Mouse (Mus musculus): ENCODE measurements around the gene Taf8. TPM values are rescaled to one million over a fixed set of nuclear protein-coding genes. Genes with fewer than 3 reads are reported as not detected.

The Taf8 gene
- polyA plus RNA-seq, 1 experiment from 2014 or later: 23.5 TPM

DNA sequence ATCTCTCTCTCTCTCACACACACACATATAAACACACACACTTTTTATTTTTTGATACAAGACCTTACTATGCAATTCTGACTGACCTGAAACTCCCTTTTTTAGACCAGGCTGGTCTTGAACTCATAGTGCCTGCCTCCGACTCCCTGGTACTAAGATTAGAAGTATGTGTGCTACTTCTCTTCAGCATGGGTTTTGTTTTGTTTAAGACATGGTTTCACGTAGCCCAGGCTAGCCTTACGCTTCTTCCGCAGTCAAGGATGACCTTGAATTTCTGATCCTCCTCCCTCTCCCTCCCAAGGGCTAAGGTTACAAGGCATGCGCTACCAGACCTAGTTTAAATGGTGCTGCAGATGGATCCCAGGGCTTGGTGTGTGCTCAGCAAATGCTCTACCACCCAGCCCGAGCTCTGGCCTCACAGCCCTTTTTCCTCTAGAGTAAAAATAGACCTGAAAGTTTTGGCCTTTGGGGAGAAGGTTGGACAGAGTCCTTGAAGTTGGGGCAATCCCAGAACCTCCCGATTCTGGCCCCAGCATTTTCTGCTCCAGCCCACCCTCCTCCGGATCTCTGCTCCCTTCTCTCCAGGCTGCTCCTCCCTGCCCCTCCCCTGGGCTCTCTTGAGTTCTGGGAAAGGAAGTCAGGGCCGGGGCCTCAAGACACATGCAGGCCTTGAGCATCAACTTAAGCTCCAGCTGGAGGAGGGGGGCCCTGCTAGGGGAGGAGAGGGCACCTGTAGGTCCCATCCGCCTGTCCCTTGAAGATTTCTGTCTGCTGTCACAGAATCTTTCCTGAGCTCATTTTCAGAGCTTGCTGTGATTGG lies 11.1 kb upstream of the Taf8 start:
- no peak overlapping the region for H3K4me2 ChIP-seq
- H3K27me3 ChIP-seq: no peaks in the 10 kb centered on the region
- WGBS: 79% methylated on average over 10 of the region's 10 CpGs
- H3K27ac ChIP-seq: no peak overlapping the region
- no peak overlapping the region for H3K4me3 ChIP-seq
- H3K9ac ChIP-seq: no peak overlapping the region
- H3K4me1 ChIP-seq (replicated peaks): peaks cover 4% of the 10 kb centered on the region; the same call in 1 of the 2 replicates
- no peaks in the 10 kb centered on the region; the same call in 1 of the 2 replicates for H3K9me3 ChIP-seq
- H3K36me3 ChIP-seq: no peaks in the 10 kb centered on the region
- ATAC-seq (ENCODE audit: low FRiP score): no peak

DNA sequence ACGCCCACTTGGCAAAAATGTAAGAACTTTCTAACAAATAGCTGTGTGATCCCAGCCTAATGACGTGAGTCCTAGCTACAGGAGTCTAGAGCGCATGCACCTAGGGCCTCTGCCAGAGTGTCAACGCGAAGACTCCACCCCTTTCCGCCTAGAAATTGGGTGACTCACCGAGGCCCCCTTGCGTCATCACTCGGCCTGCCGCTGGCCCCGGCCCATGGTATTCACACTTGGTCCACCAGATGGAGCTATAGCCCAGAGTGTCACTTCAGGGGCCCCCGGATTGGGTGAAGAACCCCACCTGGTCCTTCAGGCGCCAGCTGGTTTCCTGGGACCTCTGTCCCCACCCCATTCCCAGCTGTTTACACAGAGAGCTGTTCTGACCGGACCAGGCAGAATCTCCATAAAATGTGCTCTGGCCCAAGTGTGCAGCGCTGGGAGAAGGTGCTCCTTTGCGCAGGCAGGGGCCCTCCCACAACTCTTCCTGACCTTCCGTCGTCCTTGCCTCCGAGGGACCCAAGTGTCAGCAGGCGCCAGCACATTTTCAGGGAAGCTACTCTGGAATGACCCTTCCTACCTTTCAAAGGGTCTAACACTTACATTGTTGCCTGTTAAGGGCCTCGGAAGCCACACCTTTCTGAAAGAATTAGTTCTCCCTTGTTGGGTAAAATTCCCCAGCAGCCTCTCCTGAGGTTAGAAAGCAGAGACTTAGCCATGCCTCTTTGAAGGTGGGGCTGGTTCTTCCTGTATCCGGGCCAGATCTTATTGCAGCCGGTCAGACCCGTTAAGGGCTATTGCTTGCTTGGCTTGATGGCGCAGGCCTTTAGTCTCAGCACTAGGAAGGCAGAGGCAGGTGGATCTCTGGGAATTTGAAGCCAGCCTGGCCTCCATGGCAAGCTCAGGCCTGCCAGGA lies 9.3 kb upstream of the Taf8 start:
- Histone ChIP-seq H3K4me3 (no peak overlapping the region), H3K4me1 (replicated peaks) (peaks cover 4% of the 10 kb centered on the region; the same call in 1 of the 2 replicates), H3K27me3 (no peaks in the 10 kb centered on the region), H3K9me3 (no peaks in the 10 kb centered on the region; the same call in 1 of the 2 replicates), H3K27ac (no peak overlapping the region), H3K9ac (no peak overlapping the region), H3K36me3 (no peaks in the 10 kb centered on the region), H3K4me2 (peak overlapping the region; percentile 32; the same call in 1 of the 2 replicates)
- 18% methylated on average over 25 of the region's 25 CpGs for WGBS
- peak; percentile 88 for ATAC-seq (ENCODE audit: low FRiP score)

DNA sequence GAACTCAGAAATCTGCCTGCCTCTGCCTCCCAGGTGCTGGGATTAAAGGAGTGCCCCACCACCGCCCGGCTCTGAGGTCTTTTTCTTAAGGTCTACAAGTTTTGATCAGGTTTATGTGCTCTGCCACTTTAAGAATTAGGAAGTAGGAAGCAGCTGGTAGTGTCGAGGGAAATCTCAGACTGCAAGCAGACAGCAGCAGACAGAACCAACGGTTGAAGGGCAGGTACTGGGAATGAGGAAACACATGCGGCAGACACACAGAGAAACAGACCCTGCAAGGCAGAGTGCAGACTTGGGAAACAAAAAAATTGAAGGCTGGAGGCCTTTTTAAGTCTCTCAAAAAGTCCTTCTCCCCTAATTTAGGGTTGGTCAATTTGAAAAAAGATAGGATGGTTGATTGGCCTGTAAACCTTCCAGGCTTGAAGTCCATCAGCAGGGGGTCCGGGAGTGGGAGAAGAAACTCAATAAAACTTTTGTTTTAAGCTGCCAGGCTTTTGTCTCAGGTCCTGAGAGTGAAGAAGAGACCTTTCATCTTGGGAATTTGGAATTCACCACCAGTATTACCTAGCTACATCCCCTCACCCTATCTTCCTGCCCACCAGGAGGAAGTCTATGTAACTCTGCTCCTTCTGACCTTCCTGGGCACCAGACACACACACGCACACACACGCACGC lies 7.1 kb upstream of the Taf8 start:
- Histone ChIP-seq H3K27ac (peak overlapping the region; percentile 15; the same call in 1 of the 2 replicates), H3K4me3 (no peak overlapping the region), H3K4me1 (replicated peaks) (peaks cover 16% of the 10 kb centered on the region), H3K9me3 (no peaks in the 10 kb centered on the region), H3K4me2 (no peak overlapping the region), H3K9ac (no peak overlapping the region), H3K27me3 (no peaks in the 10 kb centered on the region), H3K36me3 (no peaks in the 10 kb centered on the region)
- ATAC-seq (ENCODE audit: low FRiP score): no peak
- 56% methylated on average over 9 of the region's 9 CpGs for WGBS

DNA sequence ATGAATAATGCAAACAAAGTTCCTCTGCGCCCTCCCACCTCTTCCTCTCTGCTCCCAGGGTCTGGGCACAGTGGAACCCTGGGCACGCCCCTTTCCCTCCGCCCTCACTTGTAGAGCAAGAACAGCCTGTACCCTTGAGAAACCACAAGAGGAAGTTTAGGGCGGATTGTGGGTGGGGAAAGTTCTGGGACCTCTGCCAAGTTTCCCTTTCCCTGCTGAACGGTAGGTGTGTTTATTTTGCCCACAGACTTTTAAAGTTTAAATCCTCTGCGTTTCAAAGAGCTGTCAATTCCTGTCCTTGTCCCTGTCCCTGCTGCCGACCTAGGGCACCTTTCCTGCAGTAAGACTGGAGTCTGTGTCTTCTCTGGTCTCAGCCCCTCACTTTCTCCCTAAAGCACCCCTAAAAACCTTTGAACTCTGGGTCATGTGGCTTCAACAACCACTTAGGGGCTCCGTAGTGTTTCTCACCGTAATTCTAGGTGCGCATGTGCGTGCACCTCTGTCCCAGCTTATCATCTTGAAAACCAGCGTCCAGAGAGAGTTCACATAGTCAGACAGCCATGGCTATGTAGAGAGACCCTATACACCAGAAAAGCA lies 6.0 kb upstream of the Taf8 start:
- Histone ChIP-seq H3K4me2 (peak overlapping the region; percentile 23; the same call in 1 of the 2 replicates), H3K4me1 (replicated peaks) (peaks cover 16% of the 10 kb centered on the region), H3K36me3 (no peaks in the 10 kb centered on the region), H3K27ac (peak overlapping the region; percentile 30; the same call in 1 of the 2 replicates), H3K27me3 (no peaks in the 10 kb centered on the region), H3K9me3 (no peaks in the 10 kb centered on the region), H3K9ac (no peak overlapping the region), H3K4me3 (no peak overlapping the region)
- ATAC-seq (ENCODE audit: low FRiP score): no peak; the same call in 1 of the 2 replicates
- WGBS: 54% methylated on average over 12 of the region's 12 CpGs

DNA sequence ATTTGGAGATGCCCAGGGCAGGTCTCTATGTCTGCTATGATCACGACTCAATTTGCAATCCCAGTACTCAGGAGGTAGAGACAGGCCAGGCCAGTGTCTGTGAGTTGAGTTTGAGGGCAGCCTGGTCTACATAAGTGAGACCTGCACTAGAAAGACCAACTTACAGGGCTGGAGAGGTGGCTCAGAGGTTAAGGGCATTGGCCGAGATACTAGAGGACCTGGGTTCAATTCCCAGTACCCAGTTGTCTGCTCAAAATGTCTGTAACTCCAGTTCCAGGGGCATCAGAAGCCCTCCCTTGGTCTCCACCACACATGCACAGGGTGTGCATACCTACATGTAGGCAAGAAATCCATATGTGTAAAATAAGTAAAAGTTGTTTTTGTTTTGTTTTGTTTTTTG lies 5.4 kb upstream of the Taf8 start:
- Histone ChIP-seq H3K9ac (no peak overlapping the region), H3K4me3 (no peak overlapping the region), H3K4me1 (replicated peaks) (peaks cover 16% of the 10 kb centered on the region), H3K4me2 (no peak overlapping the region), H3K36me3 (no peaks in the 10 kb centered on the region), H3K27ac (no peak overlapping the region), H3K9me3 (no peaks in the 10 kb centered on the region), H3K27me3 (no peaks in the 10 kb centered on the region)
- 89% methylated on average over 2 of the region's 2 CpGs for WGBS
- ATAC-seq (ENCODE audit: low FRiP score): no peak

DNA sequence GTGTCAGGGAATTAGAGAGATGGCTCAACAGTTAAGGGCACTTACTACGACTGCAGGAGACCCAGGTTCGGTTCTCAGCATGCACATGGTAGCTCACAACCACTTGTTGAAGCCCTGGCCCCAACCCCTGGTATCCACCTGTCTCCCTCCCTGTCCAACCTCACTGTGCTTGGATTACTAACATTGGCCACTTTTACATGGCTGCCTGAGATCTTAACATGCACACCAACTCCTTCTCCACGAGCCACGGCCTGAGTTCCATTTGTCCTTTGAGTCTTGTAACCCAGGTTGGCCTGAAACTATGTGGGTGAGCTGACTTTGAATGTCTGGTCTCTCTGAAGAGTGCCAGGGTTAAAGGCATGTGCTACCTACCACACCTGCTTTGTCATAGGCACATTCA lies 4.6 kb upstream of the Taf8 start:
- Histone ChIP-seq H3K9me3 (no peaks in the 10 kb centered on the region), H3K36me3 (no peaks in the 10 kb centered on the region), H3K9ac (no peak overlapping the region), H3K4me3 (no peak overlapping the region), H3K27me3 (no peaks in the 10 kb centered on the region), H3K27ac (no peak overlapping the region), H3K4me1 (replicated peaks) (peaks cover 16% of the 10 kb centered on the region), H3K4me2 (no peak overlapping the region)
- WGBS: 86% methylated on average over 4 of the region's 4 CpGs
- ATAC-seq (ENCODE audit: low FRiP score): no peak

DNA sequence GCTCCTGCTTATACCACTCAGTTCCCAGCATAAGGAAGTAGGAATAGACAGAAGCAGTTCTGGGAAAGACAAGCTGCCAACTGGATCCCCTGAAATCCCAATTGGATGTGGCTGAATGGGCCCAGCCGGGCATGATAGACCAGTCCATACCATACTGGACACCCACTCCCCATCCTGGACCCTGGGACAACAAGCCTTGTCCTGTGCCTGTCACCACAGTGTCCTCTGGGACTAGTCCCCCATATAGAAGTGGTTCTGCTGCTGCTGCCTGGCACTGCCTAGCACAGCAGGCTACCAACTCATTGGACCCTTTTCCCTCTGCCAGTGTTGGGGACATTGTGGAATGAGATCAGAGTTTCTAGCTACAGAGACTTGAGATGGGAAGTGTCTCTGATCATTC lies 4.0 kb upstream of the Taf8 start:
- ATAC-seq (ENCODE audit: low FRiP score): no peak
- WGBS: 88% methylated on average over 1 of the region's 1 CpGs
- Histone ChIP-seq H3K9ac (no peak overlapping the region), H3K9me3 (no peaks in the 10 kb centered on the region), H3K4me3 (no peak overlapping the region), H3K4me1 (replicated peaks) (peaks cover 20% of the 10 kb centered on the region), H3K27me3 (no peaks in the 10 kb centered on the region), H3K36me3 (no peaks in the 10 kb centered on the region), H3K27ac (no peak overlapping the region), H3K4me2 (no peak overlapping the region)

DNA sequence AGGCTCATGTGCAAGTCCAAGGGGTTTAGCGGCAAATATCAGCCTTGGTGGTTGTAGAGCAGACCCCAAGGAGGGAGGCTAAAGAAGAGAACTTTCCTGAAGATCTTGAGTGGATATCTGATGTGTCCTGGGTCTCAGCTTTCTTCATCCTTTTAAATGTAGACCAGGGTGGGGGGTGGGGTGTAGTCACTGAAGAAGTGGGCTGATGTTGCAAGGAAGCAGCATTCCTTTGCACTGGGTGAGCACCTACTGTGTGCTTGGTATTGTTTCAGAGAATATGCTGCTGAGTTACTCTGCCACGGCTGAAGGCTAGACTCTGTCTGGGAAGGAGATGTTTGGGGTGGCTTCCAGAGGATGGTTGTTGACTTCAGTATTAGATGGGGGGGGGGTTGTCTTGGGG lies 3.5 kb upstream of the Taf8 start:
- ATAC-seq (ENCODE audit: low FRiP score): no peak
- Histone ChIP-seq H3K9me3 (no peaks in the 10 kb centered on the region), H3K4me1 (replicated peaks) (peaks cover 22% of the 10 kb centered on the region), H3K27ac (no peak overlapping the region; the same call in 1 of the 2 replicates), H3K4me3 (peak overlapping the region; percentile 35), H3K9ac (no peak overlapping the region), H3K27me3 (no peaks in the 10 kb centered on the region), H3K4me2 (peak overlapping the region; percentile 61), H3K36me3 (no peaks in the 10 kb centered on the region)
- WGBS: 58% methylated on average over 2 of the region's 2 CpGs

DNA sequence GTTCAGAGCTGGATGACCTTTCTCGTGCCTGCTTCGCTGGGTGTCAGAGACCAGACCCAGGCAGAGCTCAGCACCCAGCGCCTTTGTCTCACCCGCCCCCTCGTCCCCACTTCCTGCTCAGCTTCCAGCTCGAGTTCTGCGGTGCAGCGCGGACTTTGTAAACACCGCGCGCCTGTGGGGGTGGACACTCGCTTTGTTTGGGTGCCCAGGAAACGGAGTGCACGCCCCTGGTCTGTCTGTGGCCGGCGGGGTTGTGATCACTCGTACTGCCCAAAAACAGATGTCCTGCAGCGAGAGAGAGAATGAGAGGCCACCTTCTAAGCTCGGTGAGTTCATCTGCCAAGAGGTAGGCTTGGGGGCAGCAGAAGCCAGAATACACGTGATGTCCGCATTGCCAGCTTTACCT lies 2.9 kb upstream of the Taf8 start, which contains the start of gene Ccnd3:
Gene Ccnd3, plus strand, starts transcription at position 111 of the 406 bp plus-strand sequence.
- H3K27me3 ChIP-seq: no peaks in the 10 kb centered on the region
- H3K4me3 ChIP-seq: peak within 1 kb of the TSS; percentile 35
- peak within 1 kb of the TSS; percentile 71 for H3K9ac ChIP-seq
- peaks cover 26% of the 10 kb centered on the region for H3K4me1 ChIP-seq (replicated peaks)
- 2% methylated on average over 22 of the region's 22 CpGs for WGBS
- peak within 1 kb of the TSS; percentile 8; the same call in 1 of the 2 replicates for H3K27ac ChIP-seq
- H3K9me3 ChIP-seq: no peaks in the 10 kb centered on the region
- H3K36me3 ChIP-seq: peaks cover 4% of the 10 kb centered on the region; the same call in 1 of the 2 replicates
- ATAC-seq (ENCODE audit: low FRiP score): no peak
- H3K4me2 ChIP-seq: peak within 1 kb of the TSS; percentile 61

DNA sequence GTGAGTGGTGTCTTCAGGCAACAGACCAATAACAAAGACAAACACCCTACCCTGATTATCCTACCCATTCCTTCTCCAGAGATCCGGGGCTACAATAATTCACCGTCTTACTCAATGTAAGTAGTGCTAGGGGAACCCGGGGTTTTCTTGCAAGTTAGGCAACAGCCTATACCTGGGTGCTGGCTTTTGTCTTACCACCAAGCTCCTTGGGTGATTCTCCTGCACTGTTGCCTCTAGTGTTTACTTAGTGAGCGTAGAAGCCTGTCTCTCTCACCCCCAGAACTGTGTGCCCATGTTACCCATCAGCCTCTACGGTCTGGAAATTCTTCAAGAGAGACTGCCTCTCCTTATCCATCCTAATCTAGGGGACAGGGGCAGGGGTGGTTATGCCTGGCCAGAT lies 2.1 kb upstream of the Taf8 start:
- H3K4me3 ChIP-seq: peak overlapping the region; percentile 35; the same call in 1 of the 2 replicates
- 77% methylated on average over 5 of the region's 5 CpGs for WGBS
- H3K36me3 ChIP-seq: peaks cover 8% of the 10 kb centered on the region; the same call in 1 of the 2 replicates
- peak overlapping the region; percentile 61 for H3K4me2 ChIP-seq
- H3K27ac ChIP-seq: 0 out of 2 replicates have a peak overlapping the region, but pooled peaks have one; percentile 8
- H3K4me1 ChIP-seq (replicated peaks): peaks cover 26% of the 10 kb centered on the region
- no peaks in the 10 kb centered on the region for H3K9me3 ChIP-seq
- H3K9ac ChIP-seq: peak overlapping the region; percentile 71
- H3K27me3 ChIP-seq: no peaks in the 10 kb centered on the region
- ATAC-seq (ENCODE audit: low FRiP score): no peak

DNA sequence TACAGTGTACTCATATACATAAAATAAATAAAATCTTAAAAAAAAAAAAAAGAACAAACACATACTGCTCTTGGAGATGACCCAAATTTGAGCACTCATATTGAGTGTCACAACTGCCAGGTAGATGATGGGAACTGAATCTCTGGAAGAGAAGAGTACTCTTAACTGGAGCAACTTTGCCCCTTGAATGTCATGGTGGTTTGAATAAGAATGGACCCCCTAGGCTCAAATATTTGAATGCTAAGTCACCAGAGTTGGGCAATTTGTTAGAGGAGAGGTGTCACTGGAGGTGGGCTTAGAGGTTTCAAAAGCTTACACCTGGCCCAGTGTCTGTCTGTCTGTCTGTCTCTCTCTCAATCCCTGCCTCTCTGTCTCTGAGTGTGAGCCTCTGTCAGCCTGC lies 1.6 kb upstream of the Taf8 start:
- ATAC-seq (ENCODE audit: low FRiP score): no peak
- Histone ChIP-seq H3K27me3 (no peaks in the 10 kb centered on the region), H3K9ac (no peak overlapping the region), H3K36me3 (peaks cover 12% of the 10 kb centered on the region; the same call in 1 of the 2 replicates), H3K4me1 (replicated peaks) (peaks cover 26% of the 10 kb centered on the region), H3K9me3 (no peaks in the 10 kb centered on the region), H3K4me2 (no peak overlapping the region), H3K4me3 (no peak overlapping the region), H3K27ac (no peak overlapping the region)
